Mouse (Mus musculus) CH12.LX (cell line): Measurements from ENCODE around the gene Gdf1. TPM values are rescaled to one million over a fixed set of nuclear protein-coding genes. Genes with fewer than 3 reads are reported as not detected.

ENCODE experiments used
- DNase-seq: peaks from one replicate; pipeline ENCODE4 v3.0.0-alpha.2; 2013; ENCODE audit errors: extremely low read depth
- H3K27ac ChIP-seq: 2 replicates; pipeline ENCODE4 v1.5.1; 2012; ENCODE audit warnings: low read depth, mild to moderate bottlenecking, control low read depth, moderate library complexity; ENCODE audit not compliant: insufficient read depth
- H3K27me3 ChIP-seq: replicated peaks from 2 replicates; pipeline ENCODE3; 2012; ENCODE audit warnings: inconsistent platforms
- H3K36me3 ChIP-seq, 2 experiments: replicated peaks in 1 of 2; 2 replicates each; pipeline versions ENCODE3 to v1.6.1; 2012; ENCODE audit warnings: inconsistent platforms in 1 of 2, low read length in 1 of 2, mild to moderate bottlenecking in 1 of 2, mixed read lengths in 1 of 2, moderate library complexity in 1 of 2; ENCODE audit not compliant: control insufficient read depth in 1 of 2, insufficient read depth in 1 of 2
- H3K4me1 ChIP-seq, 2 experiments: 2 replicates each; pipeline ENCODE4 v1.6.1; 2012; ENCODE audit warnings: inconsistent platforms in 1 of 2, moderate library complexity in 1 of 2; ENCODE audit not compliant: insufficient read depth in 2 of 2, control insufficient read depth in 1 of 2
- H3K4me2 ChIP-seq: 2 replicates; pipeline ENCODE4 v1.6.1; 2012; ENCODE audit warnings: low read depth, mild to moderate bottlenecking, control low read depth; ENCODE audit not compliant: poor library complexity, insufficient read depth, severe bottlenecking
- H3K4me3 ChIP-seq, 3 experiments: fragments of 150-350 bp in 1 of 3; sonication (generic) in 1 of 3; replicated peaks in 1 of 3; 2 replicates each; pipeline versions ENCODE3 to v1.5.1; 2011 to 2012; ENCODE audit warnings: low read depth in 2 of 3, low read length in 2 of 3, mild to moderate bottlenecking in 2 of 3, moderate library complexity in 2 of 3, control low read depth in 1 of 3, improper control_type of control experiment in 1 of 3, inconsistent platforms in 1 of 3, mixed read lengths in 1 of 3; ENCODE audit not compliant: poor library complexity in 1 of 3
- H3K79me2 ChIP-seq: replicated peaks from 2 replicates; pipeline ENCODE4 v1.6.1; 2012; ENCODE audit warnings: mild to moderate bottlenecking, moderate library complexity; ENCODE audit not compliant: control insufficient read depth, poor library complexity, insufficient read depth, severe bottlenecking; ENCODE audit errors: extremely low read depth
- H3K9ac ChIP-seq: 2 replicates; pipeline ENCODE4 v1.6.1; 2012; ENCODE audit warnings: low read depth, mild to moderate bottlenecking, control low read depth, moderate library complexity; ENCODE audit not compliant: insufficient read depth
- H3K9me3 ChIP-seq: replicated peaks from 2 replicates; pipeline ENCODE3; 2012; ENCODE audit warnings: low read length, inconsistent platforms, mixed read lengths
- BHLHE40 ChIP-seq: IDR thresholded peaks from 2 replicates; pipeline ENCODE4 v1.6.1; 2011; ENCODE audit warnings: mild to moderate bottlenecking, low read depth, low read length, improper control_type of control experiment
- ELF1 ChIP-seq: IDR thresholded peaks from 2 replicates; pipeline ENCODE4 v1.6.1; 2014; ENCODE audit warnings: low read depth, mild to moderate bottlenecking, inconsistent platforms, low read length, improper control_type of control experiment
- KAT2A ChIP-seq: IDR thresholded peaks from 2 replicates; pipeline ENCODE4 v1.6.1; 2012; ENCODE audit warnings: low read length, improper control_type of control experiment, inconsistent platforms; ENCODE audit not compliant: insufficient replicate concordance
- MAFK ChIP-seq: IDR thresholded peaks from 2 replicates; pipeline ENCODE4 v1.6.1; 2011; ENCODE audit warnings: low read length, improper control_type of control experiment; ENCODE audit not compliant: insufficient replicate concordance
- MAX ChIP-seq: IDR thresholded peaks from 2 replicates; pipeline ENCODE4 v1.6.1; 2011; ENCODE audit warnings: low read length, improper control_type of control experiment
- MAZ ChIP-seq: IDR thresholded peaks from 2 replicates; pipeline ENCODE4 v1.6.1; 2012; ENCODE audit warnings: low read depth, mild to moderate bottlenecking, inconsistent platforms, low read length, improper control_type of control experiment, moderate library complexity
- MXI1 ChIP-seq: IDR thresholded peaks from 2 replicates; pipeline ENCODE4 v1.6.1; 2011; ENCODE audit warnings: mild to moderate bottlenecking, low read depth, low read length, improper control_type of control experiment
- PAX5 ChIP-seq: IDR thresholded peaks from 2 replicates; pipeline ENCODE4 v1.6.1; 2012; ENCODE audit warnings: low read length, inconsistent platforms, mixed read lengths
- POLR2A ChIP-seq: IDR thresholded peaks from 2 replicates; pipeline ENCODE4 v1.6.1; 2011; ENCODE audit warnings: low read depth, mild to moderate bottlenecking, improper control_type of control experiment, low read length
- RCOR1 ChIP-seq: conservative IDR thresholded peaks from 2 replicates; pipeline ENCODE4 v1.6.1; 2012; ENCODE audit warnings: low read depth, mild to moderate bottlenecking, inconsistent platforms, low read length, improper control_type of control experiment
- TBP ChIP-seq: conservative IDR thresholded peaks from 2 replicates; pipeline ENCODE4 v1.6.1; 2011; ENCODE audit warnings: low read depth, low read length, improper control_type of control experiment
- UBTF ChIP-seq: IDR thresholded peaks from 2 replicates; pipeline ENCODE4 v1.6.1; 2012; ENCODE audit warnings: low read depth, mild to moderate bottlenecking, inconsistent platforms, low read length, improper control_type of control experiment, moderate library complexity
- dilution Hi-C: fragments of 300-500 bp; cut with MboI; formaldehyde crosslinking; loops from 2 replicates; pipeline ENCODE4 v1.14.3; 2020; ENCODE audit warnings: low sequenced_read_pairs; ENCODE audit not compliant: extremely low pct_unique_long_range_greater_than_20kb, extremely low pct_ligation_motif_present
- in situ Hi-C: fragments of 300-500 bp; cut with MboI; formaldehyde crosslinking; loops from 3 replicates; pipeline ENCODE4 v1.14.3; 2019; ENCODE audit warnings: low sequenced_read_pairs, low pct_ligation_motif_present, low pct_unique_long_range_greater_than_20kb, mixed read lengths
- polyA plus RNA-seq: library from polyadenylated mRNA; unstranded; fragments of >175 nt; gene quantifications from 2 replicates; pipeline ENCODE4 v1.2.1, GENCODE M21; 2012; ENCODE audit warnings: low read depth; ENCODE audit not compliant: insufficient read length
- total RNA-seq, 2 experiments: library from RNA; depleted of rRNA; stranded (reverse); fragments of 300-350 nt in 1 of 2; fragments of >200 nt in 1 of 2; gene quantifications; 2 replicates each; pipeline ENCODE4 v1.2.3; 2012 to 2014

The Gdf1 gene
- total and polyA plus RNA-seq, 3 experiments, result 0.17 TPM; not detected in 2

GRCm38 (mm10) chr8:70370476-70370875 lies 40.9 kb downstream of the Gdf1 start:
- Histone ChIP-seq H3K9ac (no peak overlapping the region), H3K27me3 (peaks cover 9% of the 10 kb centered on the region), H3K4me3 (no peak overlapping the region), H3K4me2 (no peak overlapping the region), H3K79me2 (no peaks in the 10 kb centered on the region), H3K36me3 (no peaks in the 10 kb centered on the region)
- TF ChIP-seq TBP (no peak), RCOR1 (no peak), UBTF (no peak), PAX5 (no peak), MAZ (no peak), BHLHE40 (no peak), POLR2A (no peak), MXI1 (no peak), MAX (no peak), ELF1 (no peak), MAFK (no peak)
- TF ChIP-seq, all 38 proteins: peak for 0
- H3K4me1 ChIP-seq, result peaks cover 0 to 11% of the 10 kb centered on the region in 2 experiments; a peak in 2 of 4 replicates
- dilution Hi-C loops (no loop called here), in situ Hi-C loops (no loop called here)
- no peak for DNase-seq
- H3K9me3 ChIP-seq, result peaks cover 15% of the 10 kb centered on the region
- H3K27ac ChIP-seq, result no peak overlapping the region

GRCm38 (mm10) chr8:70371951-70372350 lies 42.3 kb downstream of the Gdf1 start:
- H3K4me1 ChIP-seq, result peaks cover 3 to 11% of the 10 kb centered on the region in 2 experiments
- no peaks in the 10 kb centered on the region for H3K79me2 ChIP-seq
- H3K27me3 ChIP-seq, result peaks cover 9% of the 10 kb centered on the region
- no peak overlapping the region for H3K4me2 ChIP-seq
- dilution Hi-C loops (no loop called here), in situ Hi-C loops (no loop called here)
- H3K9ac ChIP-seq, result no peak overlapping the region
- no peak overlapping the region for H3K27ac ChIP-seq
- no peaks in the 10 kb centered on the region for H3K36me3 ChIP-seq
- TF ChIP-seq MXI1 (no peak), KAT2A (no peak), PAX5 (no peak), BHLHE40 (no peak)
- DNase-seq, result no peak
- H3K9me3 ChIP-seq, result peaks cover 22% of the 10 kb centered on the region
- H3K4me3 ChIP-seq, result no peak overlapping the region
